Mouse (Mus musculus) neural tube, embryonic 15.5 days (tissue): Measurements from ENCODE around the gene Cdh5. TPM values are rescaled to one million over a fixed set of nuclear protein-coding genes. Genes with fewer than 3 reads are reported as not detected.

ENCODE experiments used
- ATAC-seq: fragments of 200-750 bp; cut with Nextera tagmentation; 2 replicates; pipeline ENCODE4 v1.8.0; 2017; ENCODE audit warnings: mild to moderate bottlenecking, moderate TSS enrichment, moderate library complexity; ENCODE audit not compliant: low FRiP score
- H3K27ac ChIP-seq: fragments of 300-500 bp; sonication (generic); replicated peaks from 2 replicates; pipeline ENCODE4 v1.5.1; 2015; ENCODE audit warnings: mild to moderate bottlenecking, inconsistent platforms
- H3K27me3 ChIP-seq: fragments of 300-500 bp; sonication (generic); replicated peaks from 2 replicates; pipeline ENCODE4 v1.6.1; 2015; ENCODE audit warnings: inconsistent platforms
- H3K36me3 ChIP-seq: fragments of 300-500 bp; sonication (generic); 2 replicates; pipeline ENCODE4 v1.6.1; 2015; ENCODE audit warnings: inconsistent platforms
- H3K4me1 ChIP-seq: fragments of 300-500 bp; sonication (generic); 2 replicates; pipeline ENCODE4 v1.6.1; 2015; ENCODE audit warnings: inconsistent platforms
- H3K4me2 ChIP-seq: fragments of 300-500 bp; sonication (generic); 2 replicates; pipeline ENCODE4 v1.6.1; 2015; ENCODE audit warnings: inconsistent platforms, mild to moderate bottlenecking, moderate library complexity
- H3K4me3 ChIP-seq: fragments of 300-500 bp; sonication (generic); replicated peaks from 2 replicates; pipeline ENCODE4 v1.5.1; 2015; ENCODE audit warnings: mild to moderate bottlenecking, inconsistent platforms
- H3K9ac ChIP-seq: fragments of 300-500 bp; sonication (generic); replicated peaks from 2 replicates; pipeline ENCODE4 v1.6.1; 2015; ENCODE audit warnings: mild to moderate bottlenecking, inconsistent platforms
- H3K9me3 ChIP-seq: fragments of 300-500 bp; sonication (generic); replicated peaks from 2 replicates; pipeline ENCODE4 v1.6.1; 2016; ENCODE audit warnings: inconsistent platforms
- WGBS: fragments of 180-500 bp; shearing (Covaris S2); methylation state at CpG from one replicate; pipeline ENCODE4 v1.1.7; 2015; ENCODE audit warnings: mixed read lengths; 5-methylcytosine and 5-hydroxymethylcytosine counted together
- polyA plus RNA-seq: library from polyadenylated mRNA; unstranded; fragments of >200 nt; fragmentation: Nextera tagmentation; extraction: Ambion mirVana; gene quantifications from 2 replicates; pipeline ENCODE4 v1.2.1, GENCODE M21; 2015

Cdh5 gene
- polyA plus RNA-seq, 1 experiment from 2014 or later: 12.5 TPM

- H3K4me1 ChIP-seq: no peaks in the 10 kb centered on the region
- 81% methylated on average over 13 of the region's 13 CpGs for WGBS
- ATAC-seq: no peak
- no peaks in the 10 kb centered on the region for H3K9me3 ChIP-seq
- no peak overlapping the region for H3K9ac ChIP-seq
- no peak overlapping the region for H3K4me3 ChIP-seq
- H3K4me2 ChIP-seq: no peak overlapping the region
- no peaks in the 10 kb centered on the region for H3K36me3 ChIP-seq
- H3K27ac ChIP-seq: no peak overlapping the region
- no peaks in the 10 kb centered on the region for H3K27me3 ChIP-seq
Measured at GRCm38 (mm10) chr8:104144434-104145216, 43.2 kb downstream of the Cdh5 start.

GRCm38 (mm10) chr8:104145981-104146689 lies 44.7 kb downstream of the Cdh5 start:
- ATAC-seq: peak; percentile 83; the same call in 1 of the 2 replicates

GRCm38 (mm10) chr8:104146717-104147494 lies 45.5 kb downstream of the Cdh5 start:
- Histone ChIP-seq H3K4me3 (no peak overlapping the region), H3K9me3 (no peaks in the 10 kb centered on the region), H3K4me1 (no peaks in the 10 kb centered on the region), H3K36me3 (no peaks in the 10 kb centered on the region), H3K4me2 (no peak overlapping the region), H3K9ac (no peak overlapping the region), H3K27ac (no peak overlapping the region), H3K27me3 (no peaks in the 10 kb centered on the region)
- 89% methylated on average over 15 of the region's 15 CpGs for WGBS
- no peak; the same call in 1 of the 2 replicates for ATAC-seq

More at GRCm38 (mm10) chr8:104145981-104146689, 44.7 kb downstream of the Cdh5 start:
- 34% methylated on average over 15 of the region's 15 CpGs for WGBS
- H3K9ac ChIP-seq: no peak overlapping the region
- no peaks in the 10 kb centered on the region for H3K27me3 ChIP-seq
- H3K4me3 ChIP-seq: no peak overlapping the region
- no peak overlapping the region for H3K27ac ChIP-seq
- H3K36me3 ChIP-seq: no peaks in the 10 kb centered on the region
- no peak overlapping the region for H3K4me2 ChIP-seq
- no peaks in the 10 kb centered on the region for H3K9me3 ChIP-seq
- no peaks in the 10 kb centered on the region for H3K4me1 ChIP-seq

- no peak overlapping the region for H3K27ac ChIP-seq
- 99% methylated on average over 2 of the region's 2 CpGs for WGBS
- no peaks in the 10 kb centered on the region for H3K4me1 ChIP-seq
- H3K9me3 ChIP-seq: no peaks in the 10 kb centered on the region
- no peak overlapping the region for H3K4me2 ChIP-seq
- H3K9ac ChIP-seq: no peak overlapping the region
- no peak for ATAC-seq
- no peaks in the 10 kb centered on the region for H3K36me3 ChIP-seq
- H3K4me3 ChIP-seq: no peak overlapping the region
- no peaks in the 10 kb centered on the region for H3K27me3 ChIP-seq
Measured at GRCm38 (mm10) chr8:104147947-104148346, 46.5 kb downstream of the Cdh5 start.

GRCm38 (mm10) chr8:104160731-104161130 lies 59.3 kb downstream of the Cdh5 start:
- Histone ChIP-seq H3K27me3 (no peaks in the 10 kb centered on the region), H3K4me1 (no peaks in the 10 kb centered on the region), H3K27ac (no peak overlapping the region), H3K9me3 (no peaks in the 10 kb centered on the region), H3K36me3 (no peaks in the 10 kb centered on the region), H3K4me3 (no peak overlapping the region), H3K9ac (no peak overlapping the region), H3K4me2 (no peak overlapping the region)
- ATAC-seq: no peak
- 81% methylated on average over 5 of the region's 5 CpGs for WGBS

GRCm38 (mm10) chr8:104169461-104169860 lies 68.0 kb downstream of the Cdh5 start:
- no peaks in the 10 kb centered on the region for H3K9me3 ChIP-seq
- peaks cover 27% of the 10 kb centered on the region for H3K4me1 ChIP-seq
- no peak overlapping the region for H3K4me2 ChIP-seq
- 75% methylated on average over 3 of the region's 3 CpGs for WGBS
- H3K4me3 ChIP-seq: no peak overlapping the region
- ATAC-seq: no peak
- peaks cover 19% of the 10 kb centered on the region for H3K27me3 ChIP-seq
- no peaks in the 10 kb centered on the region for H3K36me3 ChIP-seq
- H3K9ac ChIP-seq: no peak overlapping the region
- H3K27ac ChIP-seq: no peak overlapping the region

GRCm38 (mm10) chr8:104170118-104171049 lies 69.0 kb downstream of the Cdh5 start, which contains the start of gene Bean1:
Gene Bean1 (plus strand): TSS chr8:104170442.
- Histone ChIP-seq H3K36me3 (no peaks in the 10 kb centered on the region), H3K4me1 (peaks cover 27% of the 10 kb centered on the region), H3K9ac (peak within 1 kb of the TSS; percentile 80), H3K9me3 (no peaks in the 10 kb centered on the region), H3K27me3 (peaks cover 19% of the 10 kb centered on the region), H3K4me3 (peak within 1 kb of the TSS; percentile 71), H3K27ac (peak within 1 kb of the TSS; percentile 63), H3K4me2 (peak within 1 kb of the TSS; percentile 93)
- 1% methylated on average over 71 of the region's 87 CpGs for WGBS
- ATAC-seq: peak; percentile 87

GRCm38 (mm10) chr8:104171050-104171620 lies 69.7 kb downstream of the Cdh5 start:
- Histone ChIP-seq H3K36me3 (no peaks in the 10 kb centered on the region), H3K9me3 (no peaks in the 10 kb centered on the region), H3K4me1 (peaks cover 27% of the 10 kb centered on the region), H3K27me3 (peaks cover 19% of the 10 kb centered on the region), H3K9ac (peak overlapping the region; percentile 80), H3K4me2 (peak overlapping the region; percentile 93), H3K27ac (peak overlapping the region; percentile 63), H3K4me3 (peak overlapping the region; percentile 71)
- WGBS: 4% methylated on average over 32 of the region's 32 CpGs
- ATAC-seq: peak; percentile 9

- Histone ChIP-seq H3K9me3 (no peaks in the 10 kb centered on the region), H3K4me3 (no peak overlapping the region), H3K9ac (no peak overlapping the region), H3K27me3 (peaks cover 19% of the 10 kb centered on the region), H3K27ac (no peak overlapping the region), H3K4me1 (peaks cover 27% of the 10 kb centered on the region), H3K36me3 (no peaks in the 10 kb centered on the region), H3K4me2 (no peak overlapping the region)
- no peak for ATAC-seq
- WGBS: 93% methylated on average over 6 of the region's 6 CpGs
Measured at GRCm38 (mm10) chr8:104172420-104172819, 71.0 kb downstream of the Cdh5 start.

- no peaks in the 10 kb centered on the region for H3K9me3 ChIP-seq
- 83% methylated on average over 8 of the region's 8 CpGs for WGBS
- no peaks in the 10 kb centered on the region for H3K36me3 ChIP-seq
- no peak for ATAC-seq
- H3K4me1 ChIP-seq: peaks cover 18% of the 10 kb centered on the region
- H3K27ac ChIP-seq: no peak overlapping the region
- H3K4me3 ChIP-seq: no peak overlapping the region
- peaks cover 19% of the 10 kb centered on the region for H3K27me3 ChIP-seq
- H3K4me2 ChIP-seq: no peak overlapping the region
- no peak overlapping the region for H3K9ac ChIP-seq
Measured at GRCm38 (mm10) chr8:104175848-104176527, 74.6 kb downstream of the Cdh5 start.
